Mouse (Mus musculus) layer of hippocampus, postnatal 10 days (tissue): ENCODE data around the gene Bicral. TPM values are rescaled to one million over a fixed set of nuclear protein-coding genes. Genes with fewer than 3 reads are reported as not detected.

Experiments
- DNase-seq, 2 experiments: peaks; one replicate each; pipeline ENCODE4 v3.0.0; 2021; ENCODE audit warnings: low spot score in 2 of 2
- total RNA-seq, 2 experiments: library from RNA; stranded (reverse); gene quantifications; 2 replicates each; pipeline ENCODE4 v1.2.3; 2021

Gene Bicral
- total RNA-seq, 2 experiments from 2014 or later = 29.7 to 32.8 TPM

DNA sequence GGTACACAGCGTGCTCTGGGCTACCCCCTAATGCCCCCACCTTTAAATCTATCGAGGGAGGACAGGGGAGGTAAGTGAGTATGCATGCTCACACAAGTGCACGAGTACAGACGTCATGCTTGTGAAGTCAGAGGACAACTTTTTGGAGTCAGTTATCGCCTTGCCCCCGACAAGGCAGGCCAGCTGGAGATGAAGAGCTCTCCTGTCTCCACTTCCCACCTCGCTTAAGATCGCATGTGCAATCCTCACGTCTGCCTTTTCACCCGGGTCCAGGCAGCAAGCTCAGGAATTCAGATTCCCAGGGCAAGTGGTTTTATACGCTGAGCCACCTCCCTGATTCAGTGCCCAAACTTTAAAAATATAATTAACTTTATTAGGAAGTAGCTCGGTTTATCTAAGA is 13.0 kb downstream of the Bicral start:
- no peak for DNase-seq

- DNase-seq = no peak
Measured at GRCm38 (mm10) chr17:46844811-46845210, 13.5 kb downstream of the Bicral start.

- DNase-seq = no peak
Measured at GRCm38 (mm10) chr17:46843716-46844115, 14.6 kb downstream of the Bicral start.

DNA sequence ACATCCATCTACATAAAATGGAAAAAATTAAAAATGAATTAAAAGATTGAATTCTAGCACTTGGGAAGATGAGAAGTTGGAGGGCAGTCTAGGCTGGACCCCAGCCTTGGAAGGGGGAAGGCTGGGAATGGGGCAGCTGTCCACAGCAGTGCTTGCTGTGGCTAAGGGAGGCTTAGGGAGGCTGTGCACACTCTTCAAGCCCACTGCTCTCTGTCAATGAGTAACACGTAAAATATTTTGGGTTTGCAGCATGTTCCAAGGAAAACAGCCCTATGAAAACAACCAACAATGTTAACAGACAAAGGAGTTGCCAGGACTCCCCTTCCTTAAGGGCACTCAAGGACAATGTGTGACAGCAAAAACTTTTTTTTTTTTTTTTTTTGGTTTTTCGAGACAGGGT is 15.3 kb downstream of the Bicral start:
- no peak for DNase-seq

- DNase-seq = no peak
Measured at GRCm38 (mm10) chr17:46840304-46841010, 17.8 kb downstream of the Bicral start.

DNA sequence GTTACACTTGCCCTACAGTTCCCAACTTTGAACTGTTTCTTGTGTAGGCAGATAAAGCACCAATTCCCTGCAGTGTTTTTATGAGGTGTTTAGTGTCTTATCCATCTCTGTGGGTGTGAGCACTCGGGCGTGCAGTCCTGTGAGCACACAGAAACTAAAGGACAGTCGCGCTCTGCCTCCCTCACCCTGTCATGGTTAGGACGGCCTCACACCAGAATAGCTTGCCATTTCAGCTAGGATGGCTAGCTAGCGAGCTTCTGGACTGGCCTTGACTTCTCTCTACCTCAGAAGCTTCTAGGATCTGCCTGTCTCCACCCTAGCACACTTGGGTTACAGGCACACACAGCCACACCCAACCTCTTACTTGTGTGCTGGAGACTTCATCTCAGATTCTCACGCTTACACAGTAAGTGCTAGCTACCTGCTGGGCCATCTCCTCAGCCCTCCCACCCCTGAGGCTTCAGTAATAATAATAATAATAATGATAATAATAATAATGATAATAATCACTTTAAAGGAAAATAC is 19.8 kb downstream of the Bicral start:
- no peak for DNase-seq

- DNase-seq = no peak
Measured at GRCm38 (mm10) chr17:46837897-46838296, 20.4 kb downstream of the Bicral start.

- DNase-seq = no peak
Measured at GRCm38 (mm10) chr17:46835093-46835715, 23.1 kb downstream of the Bicral start.

DNA sequence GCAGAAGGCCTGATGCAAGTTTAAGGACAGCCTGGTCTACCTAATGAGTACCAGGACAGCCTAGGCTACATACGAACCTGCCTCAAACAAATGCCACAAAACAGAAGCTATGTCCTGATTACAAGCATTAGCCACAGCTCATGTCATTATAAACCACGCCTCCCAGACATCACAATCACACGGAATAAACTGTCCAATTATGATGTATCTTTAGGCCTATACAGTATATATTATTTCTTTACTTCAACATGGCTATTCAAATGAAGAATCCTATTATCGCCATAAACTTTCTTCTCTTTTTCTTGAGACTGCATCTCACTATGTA is 25.3 kb downstream of the Bicral start:
- no peak for DNase-seq

DNA sequence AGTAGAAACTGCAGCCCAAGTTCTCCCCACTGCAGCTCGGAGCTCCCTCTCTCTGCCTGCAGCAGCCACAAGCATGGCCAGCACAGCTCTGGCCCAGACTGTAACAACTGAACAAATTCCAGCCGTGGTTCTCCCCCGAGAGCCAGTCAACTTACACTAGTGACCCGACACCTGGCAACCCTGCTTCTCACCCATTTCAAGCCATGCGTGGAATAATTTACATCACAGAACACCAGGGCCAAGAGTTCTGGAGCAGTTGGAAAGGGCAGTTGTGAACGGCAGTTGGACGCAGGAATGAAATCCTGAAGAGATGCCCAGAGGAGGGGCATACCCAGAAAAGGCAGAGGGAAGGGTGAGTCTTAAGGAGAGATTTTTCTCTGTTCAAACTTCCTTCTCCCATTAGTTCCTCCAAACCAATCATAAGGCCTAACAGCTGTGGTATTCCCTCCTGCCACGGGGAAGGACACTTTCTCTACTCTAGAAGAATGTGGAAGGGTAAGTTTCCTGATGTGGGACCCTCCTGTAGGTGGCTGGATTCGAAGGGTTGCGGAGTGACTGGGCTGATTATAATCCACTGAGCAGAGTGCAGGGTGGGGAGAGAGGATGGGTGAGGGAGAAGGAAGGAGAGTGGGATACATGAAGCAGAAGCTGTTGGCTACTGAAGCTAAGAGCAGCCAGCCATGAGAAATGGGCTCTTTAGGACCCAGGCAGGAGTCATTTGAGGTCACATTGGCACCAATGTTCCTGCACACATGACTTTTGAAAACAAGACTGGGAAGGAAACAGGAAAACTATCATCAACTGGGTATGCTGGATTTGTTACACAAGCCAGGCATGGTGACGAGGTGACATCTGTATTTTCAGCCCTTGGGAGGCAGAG is 25.9 kb downstream of the Bicral start:
- DNase-seq = no peak

GRCm38 (mm10) chr17:46829856-46830535 is 28.3 kb downstream of the Bicral start:
- no peak for DNase-seq

DNA sequence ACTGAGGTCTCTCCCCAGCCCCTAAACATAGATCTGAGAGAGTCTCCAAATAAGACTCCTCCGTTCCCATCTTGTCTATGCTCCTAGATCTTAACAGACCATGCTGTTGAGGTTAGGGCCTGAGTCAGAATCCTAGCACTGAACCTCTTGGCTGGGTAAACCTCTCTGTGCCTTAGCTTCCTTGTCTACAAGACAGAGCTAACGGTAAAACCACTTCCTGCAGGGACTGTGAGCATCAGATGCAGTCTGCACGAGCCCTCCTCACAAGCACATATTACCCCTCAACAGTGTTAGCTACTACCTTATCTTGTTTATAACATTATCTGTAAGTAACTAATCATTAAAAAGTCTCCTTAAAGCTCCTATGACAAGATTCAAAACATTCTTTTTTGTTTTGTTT is 29.3 kb downstream of the Bicral start:
- no peak for DNase-seq

DNA sequence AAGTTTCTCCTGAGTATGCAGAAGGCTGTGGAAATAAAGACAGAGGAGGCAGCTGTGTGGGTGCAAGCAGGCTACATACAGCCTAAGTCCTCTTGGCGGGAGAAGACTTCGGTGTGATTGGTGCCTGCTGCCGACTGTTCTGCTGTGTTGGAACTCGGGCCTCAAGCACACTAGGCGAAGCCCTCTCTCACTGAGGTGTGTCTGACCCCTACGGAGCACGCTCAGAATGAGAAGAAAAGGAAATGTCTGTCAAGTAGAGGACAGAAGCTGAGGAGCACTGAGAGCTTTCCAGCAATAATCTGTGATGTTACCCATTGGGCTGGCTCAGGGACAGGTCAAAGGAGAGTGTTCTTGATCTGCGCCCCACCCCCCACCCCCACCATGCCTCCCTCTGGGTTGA is 35.2 kb downstream of the Bicral start:
- DNase-seq = no peak

- DNase-seq = no peak
Measured at GRCm38 (mm10) chr17:46820628-46821027, 37.7 kb downstream of the Bicral start.

DNA sequence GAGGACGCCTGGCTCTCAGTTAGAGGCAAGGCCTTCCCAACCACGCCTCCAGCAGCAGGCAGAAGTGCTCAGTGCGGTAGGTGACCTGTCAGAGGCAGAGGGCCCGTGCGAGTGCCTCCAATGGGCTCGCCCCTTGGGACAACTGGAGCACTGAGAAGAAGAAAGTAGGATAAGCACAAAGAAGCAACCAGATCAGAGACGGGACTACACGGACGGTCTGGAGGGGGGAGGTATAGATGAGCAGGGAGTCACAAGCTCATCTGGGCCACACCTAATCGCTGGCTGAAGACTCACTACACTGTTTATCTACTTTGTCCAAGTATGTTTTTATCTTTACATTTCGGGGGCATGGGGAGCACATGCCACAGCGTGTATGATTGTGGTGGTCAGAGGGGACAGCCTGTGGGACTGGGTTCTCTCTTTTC is 40.5 kb downstream of the Bicral start:
- no peak for DNase-seq

DNA sequence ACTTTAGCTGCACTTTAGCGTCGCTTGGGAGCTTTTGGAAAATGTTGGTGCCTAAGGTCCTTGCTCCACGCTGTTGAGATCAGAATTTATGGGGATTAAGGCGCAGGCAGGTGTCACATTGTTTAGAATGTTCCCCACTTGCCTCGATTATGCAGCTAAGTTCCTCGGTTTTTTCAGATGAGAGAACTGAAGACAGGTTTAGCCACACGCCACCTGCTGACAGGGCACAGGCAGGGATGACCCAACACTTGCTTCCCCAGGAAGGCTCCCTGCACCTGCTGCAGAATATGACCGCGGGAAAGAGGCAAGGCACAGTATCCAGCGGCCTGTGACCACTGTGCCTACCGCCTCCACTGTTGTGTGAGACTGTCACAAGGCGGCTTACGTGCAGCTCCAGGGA is 42.0 kb downstream of the Bicral start:
- DNase-seq = no peak

GRCm38 (mm10) chr17:46814497-46814896 is 43.8 kb downstream of the Bicral start:
- no peak for DNase-seq

GRCm38 (mm10) chr17:46813637-46814036 is 44.6 kb downstream of the Bicral start:
- no peak for DNase-seq

- no peak for DNase-seq
Measured at GRCm38 (mm10) chr17:46812442-46812841, 45.8 kb downstream of the Bicral start.

DNA sequence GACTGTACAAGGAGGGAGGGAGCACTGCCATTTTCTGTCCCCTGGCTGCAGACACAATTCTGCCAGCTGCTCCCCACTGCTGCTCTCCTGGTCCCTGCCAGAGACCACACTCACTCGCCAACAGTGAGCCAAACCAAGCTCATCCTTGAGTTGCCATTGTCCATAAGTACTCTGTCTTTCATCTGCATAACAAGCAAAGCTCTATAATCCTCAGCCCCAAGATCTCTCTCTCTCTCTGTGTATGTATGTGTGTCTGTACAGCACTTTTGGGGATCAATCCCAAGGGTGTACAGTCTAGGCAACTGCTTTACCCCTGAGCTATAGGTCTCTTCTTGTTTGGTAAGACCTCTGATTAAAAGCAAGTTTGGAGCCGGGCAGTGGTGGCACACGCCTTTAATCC is 47.6 kb downstream of the Bicral start:
- no peak for DNase-seq

- no peak for DNase-seq
Measured at GRCm38 (mm10) chr17:46809131-46809830, 49.0 kb downstream of the Bicral start.
